ENCODE assay signal across 21 mouse cellular contexts in genomic region chr4:68767393-68767792, GRCm38 (mm10).
DNase-seq lines count a peak whose midpoint lies in the region; ATAC-seq and TF ChIP-seq lines count a peak whose summit lies in the region.
"Had no signal": no experiment of that assay in that cellular context is flagged by ENCODE, and none has a peak within 500 bp of the region (broad histone marks: within the 10 kb centered on the region; RNA-seq: fewer than 3 reads in every experiment).

No protein-coding gene starts in this region.

- TF ChIP-seq CTCF in layer of hippocampus, adult 2 months (conservative IDR thresholded peaks at IDR 0.05), result no peak

- peak; percentile 17 for DNase-seq in cerebellum, adult 9-11 months
- DNase-seq in layer of hippocampus, adult 2 months (ENCODE audit: low spot score in 2 of 2), result no peak
- DNase-seq in layer of hippocampus, adult 8-10 months (ENCODE audit: low spot score in 2 of 2), result no peak
- peak; percentile 41 for DNase-seq in brain, adult 2 months (ENCODE audit: low read depth, low spot score)
- DNase-seq in lung, adult 18-20 months, result no peak
- DNase-seq in kidney, postnatal 36 days, result no peak
- DNase-seq: adrenal gland, postnatal 25 days; kidney, adult 11 months; kidney, postnatal 4 days; liver; lung, postnatal 4 days; thymus, adult 18-20 months; thymus, postnatal 4 days had no signal

- 22% methylated on average over 5 of the region's 5 CpGs for WGBS in forebrain, embryonic 15.5 days

- no peaks in the 10 kb centered on the region for H3K36me3 ChIP-seq in forebrain, embryonic 15.5 days
- H3K36me3 ChIP-seq: kidney, embryonic 15.5 days; limb, embryonic 10.5 days; liver, embryonic 15.5 days; stomach, embryonic 15.5 days had no signal

- no peaks in the 10 kb centered on the region for H3K27me3 ChIP-seq in forebrain, embryonic 15.5 days
- H3K27me3 ChIP-seq: kidney, embryonic 15.5 days; liver, embryonic 15.5 days; stomach, embryonic 15.5 days had no signal

- ATAC-seq in cerebellum, adult (ENCODE audit: insufficient number of reproducible peaks, low FRiP score, low TSS enrichment), result no peak
- ATAC-seq in forebrain, embryonic 15.5 days (replicated peaks), result peak; percentile 60
- ATAC-seq: CD4-positive, CD25-positive, alpha-beta regulatory T cell, adult 4 months had no signal

- H3K4me3 ChIP-seq in layer of hippocampus, adult 2 months, result no peak overlapping the region
- no peak overlapping the region for H3K4me3 ChIP-seq in forebrain, embryonic 15.5 days
- H3K4me3 ChIP-seq: kidney, embryonic 15.5 days; limb, embryonic 10.5 days; liver, embryonic 15.5 days; myocyte; stomach, embryonic 15.5 days had no signal

- H3K27ac ChIP-seq in layer of hippocampus, adult 2 months, result peak overlapping the region; percentile 80
- H3K27ac ChIP-seq in forebrain, embryonic 15.5 days (replicated peaks), result 0 out of 2 replicates have a peak overlapping the region, but pooled peaks have one; percentile 28
- H3K27ac ChIP-seq: kidney, embryonic 15.5 days; limb, embryonic 10.5 days; liver, embryonic 15.5 days; stomach, embryonic 15.5 days had no signal

- H3K9me3 ChIP-seq in forebrain, embryonic 15.5 days, result no peaks in the 10 kb centered on the region
- H3K9me3 ChIP-seq: kidney, embryonic 15.5 days; limb, embryonic 10.5 days; liver, embryonic 15.5 days; stomach, embryonic 15.5 days had no signal

- no peak overlapping the region for H3K4me2 ChIP-seq in forebrain, embryonic 15.5 days (replicated peaks)
- H3K4me2 ChIP-seq: kidney, embryonic 15.5 days; liver, embryonic 15.5 days; stomach, embryonic 15.5 days had no signal

- no peak overlapping the region for H3K9ac ChIP-seq in forebrain, embryonic 15.5 days (replicated peaks)
- H3K9ac ChIP-seq: kidney, embryonic 15.5 days; liver, embryonic 15.5 days; stomach, embryonic 15.5 days had no signal

- H3K4me1 ChIP-seq in forebrain, embryonic 15.5 days, result peaks cover 19% of the 10 kb centered on the region
- H3K4me1 ChIP-seq: kidney, embryonic 15.5 days; limb, embryonic 10.5 days; liver, embryonic 15.5 days; stomach, embryonic 15.5 days had no signal

Comparison
In these comparisons a context has a peak if more than half of its experiments do, and no peak if none do; other contexts are left out.
1. DNase-seq: peak in cerebellum, adult 9-11 months (single experiment) and brain, adult 2 months (single experiment); none in layer of hippocampus, adult 2 months (0 of 2), layer of hippocampus, adult 8-10 months (0 of 2), lung, adult 18-20 months (0 of 2) and kidney, postnatal 36 days (0 of 2).